Mouse (Mus musculus) midbrain, embryonic 14.5 days (tissue): ENCODE results near the gene C2cd4c. TPM values are rescaled to one million over a fixed set of nuclear protein-coding genes. Genes with fewer than 3 reads are reported as not detected.

Source experiments
- ATAC-seq: fragments of 200-750 bp; cut with Nextera tagmentation; 2 replicates; pipeline ENCODE4 v1.8.0; 2017; ENCODE audit warnings: moderate number of reproducible peaks, moderate library complexity; ENCODE audit not compliant: low FRiP score, low TSS enrichment
- DNase-seq: peaks from one replicate; pipeline ENCODE4 v3.0.0-alpha.2; 2015
- H3K27ac ChIP-seq: fragments of 300-500 bp; sonication (generic); replicated peaks from 2 replicates; pipeline ENCODE4 v1.5.1; 2014; ENCODE audit warnings: mild to moderate bottlenecking, low read depth, low read length, moderate library complexity
- H3K27me3 ChIP-seq: fragments of 300-500 bp; sonication (generic); 2 replicates; pipeline ENCODE4 v1.6.1; 2014; ENCODE audit warnings: low read length, control low read depth, mixed read lengths; ENCODE audit not compliant: control insufficient read depth, insufficient read depth
- H3K36me3 ChIP-seq: fragments of 300-500 bp; sonication (generic); 2 replicates; pipeline ENCODE4 v1.6.1; 2014; ENCODE audit warnings: low read length, control low read depth; ENCODE audit not compliant: control insufficient read depth, insufficient read depth
- H3K4me1 ChIP-seq: fragments of 300-500 bp; sonication (generic); 2 replicates; pipeline ENCODE4 v1.6.1; 2014; ENCODE audit warnings: mild to moderate bottlenecking, antibody characterized with exemption, low read length, control low read depth; ENCODE audit not compliant: control insufficient read depth, insufficient read depth
- H3K4me2 ChIP-seq: fragments of 300-500 bp; sonication (generic); 2 replicates; pipeline ENCODE4 v1.6.1; 2014; ENCODE audit warnings: mild to moderate bottlenecking, low read length, moderate library complexity
- H3K4me3 ChIP-seq: fragments of 300-500 bp; sonication (generic); replicated peaks from 2 replicates; pipeline ENCODE4 v1.5.1; 2014; ENCODE audit warnings: low read depth, low read length
- H3K9ac ChIP-seq: fragments of 300-500 bp; sonication (generic); replicated peaks from 2 replicates; pipeline ENCODE4 v1.6.1; 2014; ENCODE audit warnings: mild to moderate bottlenecking, low read length, moderate library complexity
- H3K9me3 ChIP-seq: fragments of 300-500 bp; sonication (generic); 2 replicates; pipeline ENCODE4 v1.6.1; 2016; ENCODE audit warnings: low read length, control low read depth, mixed read lengths; ENCODE audit not compliant: control insufficient read depth
- WGBS: fragments of 180-500 bp; shearing (Covaris S2); extraction: QIAGEN DNeasy Blood & Tissue Kit; methylation state at CpG from one replicate; pipeline ENCODE4 v1.1.7; 2014; 5-methylcytosine and 5-hydroxymethylcytosine counted together
- polyA plus RNA-seq: library from polyadenylated mRNA; unstranded; fragments of >200 nt; fragmentation: Nextera tagmentation; extraction: Ambion mirVana; gene quantifications from 2 replicates; pipeline ENCODE4 v1.2.1, GENCODE M21; 2014

The C2cd4c gene
- polyA plus RNA-seq, 1 experiment from 2014 or later, result 0.84 TPM

- Histone ChIP-seq H3K27me3 (peaks cover 6% of the 10 kb centered on the region; the same call in 1 of the 2 replicates), H3K4me3 (no peak overlapping the region), H3K9me3 (no peaks in the 10 kb centered on the region), H3K36me3 (no peaks in the 10 kb centered on the region), H3K9ac (no peak overlapping the region), H3K27ac (no peak overlapping the region), H3K4me2 (no peak overlapping the region), H3K4me1 (no peaks in the 10 kb centered on the region)
- WGBS, result 79% methylated on average over 4 of the region's 4 CpGs
- no peak for ATAC-seq
- DNase-seq, result no peak
Measured at GRCm38 (mm10) chr10:79597936-79598230, 15.9 kb downstream of the C2cd4c start.

GRCm38 (mm10) chr10:79597051-79597935 is 16.5 kb downstream of the C2cd4c start:
- H3K9ac ChIP-seq, result no peak overlapping the region
- H3K4me2 ChIP-seq, result no peak overlapping the region
- H3K36me3 ChIP-seq, result no peaks in the 10 kb centered on the region
- ATAC-seq (no peak), DNase-seq (peak; percentile 33)
- H3K4me1 ChIP-seq, result no peaks in the 10 kb centered on the region
- H3K9me3 ChIP-seq, result no peaks in the 10 kb centered on the region
- H3K27ac ChIP-seq, result no peak overlapping the region
- H3K27me3 ChIP-seq, result peaks cover 6% of the 10 kb centered on the region; the same call in 1 of the 2 replicates
- WGBS, result 18% methylated on average over 13 of the region's 13 CpGs
- H3K4me3 ChIP-seq, result no peak overlapping the region

GRCm38 (mm10) chr10:79595590-79595929 is 18.3 kb downstream of the C2cd4c start:
- Histone ChIP-seq H3K36me3 (no peaks in the 10 kb centered on the region), H3K4me2 (no peak overlapping the region), H3K4me1 (no peaks in the 10 kb centered on the region), H3K9ac (no peak overlapping the region), H3K27ac (no peak overlapping the region), H3K4me3 (no peak overlapping the region), H3K9me3 (no peaks in the 10 kb centered on the region), H3K27me3 (peaks cover 6% of the 10 kb centered on the region; the same call in 1 of the 2 replicates)
- 62% methylated on average over 8 of the region's 8 CpGs for WGBS
- DNase-seq, result no peak
- ATAC-seq, result no peak

- H3K4me2 ChIP-seq, result 0 out of 2 replicates have a peak overlapping the region, but pooled peaks have one; percentile 18
- H3K9me3 ChIP-seq, result no peaks in the 10 kb centered on the region
- H3K27me3 ChIP-seq, result peaks cover 6% of the 10 kb centered on the region; the same call in 1 of the 2 replicates
- no peaks in the 10 kb centered on the region for H3K36me3 ChIP-seq
- ATAC-seq (peak; percentile 81; the same call in 1 of the 2 replicates), DNase-seq (peak; percentile 91)
- H3K4me1 ChIP-seq, result no peaks in the 10 kb centered on the region
- H3K4me3 ChIP-seq, result no peak overlapping the region
- WGBS, result 19% methylated on average over 17 of the region's 17 CpGs
- H3K27ac ChIP-seq, result no peak overlapping the region
- H3K9ac ChIP-seq, result no peak overlapping the region
Measured at GRCm38 (mm10) chr10:79594872-79595589, 18.8 kb downstream of the C2cd4c start.

GRCm38 (mm10) chr10:79594111-79594510 is 19.7 kb downstream of the C2cd4c start:
- no peak overlapping the region for H3K4me3 ChIP-seq
- H3K9ac ChIP-seq, result no peak overlapping the region
- 60% methylated on average over 6 of the region's 6 CpGs for WGBS
- H3K9me3 ChIP-seq, result no peaks in the 10 kb centered on the region
- H3K27me3 ChIP-seq, result peaks cover 6% of the 10 kb centered on the region; the same call in 1 of the 2 replicates
- no peak overlapping the region for H3K4me2 ChIP-seq
- no peaks in the 10 kb centered on the region for H3K36me3 ChIP-seq
- no peak for DNase-seq
- no peaks in the 10 kb centered on the region for H3K4me1 ChIP-seq
- ATAC-seq, result no peak
- H3K27ac ChIP-seq, result no peak overlapping the region

- no peak for DNase-seq
- Histone ChIP-seq H3K9ac (no peak overlapping the region), H3K9me3 (no peaks in the 10 kb centered on the region), H3K27me3 (peaks cover 6% of the 10 kb centered on the region; the same call in 1 of the 2 replicates), H3K27ac (no peak overlapping the region), H3K4me3 (no peak overlapping the region), H3K4me2 (no peak overlapping the region), H3K36me3 (no peaks in the 10 kb centered on the region), H3K4me1 (no peaks in the 10 kb centered on the region)
- ATAC-seq, result no peak
- WGBS, result 86% methylated on average over 1 of the region's 1 CpGs
Measured at GRCm38 (mm10) chr10:79590702-79591101, 23.1 kb downstream of the C2cd4c start.

- 78% methylated on average over 4 of the region's 4 CpGs for WGBS
- H3K36me3 ChIP-seq, result no peaks in the 10 kb centered on the region
- no peak for DNase-seq
- H3K27ac ChIP-seq, result no peak overlapping the region
- H3K4me2 ChIP-seq, result no peak overlapping the region
- ATAC-seq, result no peak
- H3K27me3 ChIP-seq, result no peaks in the 10 kb centered on the region
- H3K4me3 ChIP-seq, result no peak overlapping the region
- H3K9ac ChIP-seq, result no peak overlapping the region
- H3K9me3 ChIP-seq, result no peaks in the 10 kb centered on the region
- H3K4me1 ChIP-seq, result no peaks in the 10 kb centered on the region
Measured at GRCm38 (mm10) chr10:79587752-79588126, 26.1 kb downstream of the C2cd4c start.

GRCm38 (mm10) chr10:79587061-79587751 is 26.6 kb downstream of the C2cd4c start, which contains the start of gene Theg:
Theg (minus strand) TSS chr10:79587331.
- no peaks in the 10 kb centered on the region for H3K36me3 ChIP-seq
- no peak within 1 kb of the TSS for H3K9ac ChIP-seq
- no peaks in the 10 kb centered on the region for H3K4me1 ChIP-seq
- H3K4me2 ChIP-seq, result no peak within 1 kb of the TSS
- ATAC-seq, result no peak
- H3K27ac ChIP-seq, result no peak within 1 kb of the TSS
- no peaks in the 10 kb centered on the region for H3K27me3 ChIP-seq
- H3K4me3 ChIP-seq, result no peak within 1 kb of the TSS
- no peak for DNase-seq
- 81% methylated on average over 5 of the region's 5 CpGs for WGBS
- no peaks in the 10 kb centered on the region for H3K9me3 ChIP-seq
